In genomic region chr13:64002945-64003459, GRCm38 (mm10) we compare ENCODE assay signal across 11 mouse cellular contexts.
DNase-seq lines count a peak whose midpoint lies in the region; ATAC-seq and TF ChIP-seq lines count a peak whose summit lies in the region.
"Had no signal": no experiment of that assay in that cellular context is flagged by ENCODE, and none has a peak within 500 bp of the region (broad histone marks: within the 10 kb centered on the region; RNA-seq: fewer than 3 reads in every experiment).

No protein-coding gene starts in this region.

- H3K9ac ChIP-seq in midbrain, embryonic 11.5 days (ENCODE audit: low read length) = no peak overlapping the region
- H3K9ac ChIP-seq in midbrain, embryonic 16.5 days (ENCODE audit: low read depth, low read length) = no peak overlapping the region
- no peak overlapping the region for H3K9ac ChIP-seq in embryonic facial prominence, embryonic 15.5 days
- H3K9ac ChIP-seq in lung, postnatal 0 days (replicated peaks; ENCODE audit: low read depth) = no peak overlapping the region
- H3K9ac ChIP-seq in stomach, postnatal 0 days (ENCODE audit: low read length) = peak overlapping the region; percentile 35; the same call in 1 of the 2 replicates
- H3K9ac ChIP-seq: heart, embryonic 15.5 days had no signal

- peak; percentile 67 for TF ChIP-seq EP300 in lung, postnatal 0 days (IDR thresholded peaks at IDR 0.05)
- no peak for TF ChIP-seq EP300 in stomach, postnatal 0 days (optimal IDR thresholded peaks at IDR 0.05)

- no peak for TF ChIP-seq CTCF in lung, postnatal 0 days (IDR thresholded peaks at IDR 0.05)
- no peak for TF ChIP-seq CTCF in stomach, postnatal 0 days (IDR thresholded peaks at IDR 0.05; ENCODE audit: low read depth)

- no peaks in the 10 kb centered on the region for H3K27me3 ChIP-seq in midbrain, embryonic 11.5 days (ENCODE audit: control insufficient read depth, insufficient read depth, low read length)
- H3K27me3 ChIP-seq in midbrain, embryonic 16.5 days (ENCODE audit: control insufficient read depth, insufficient read depth, low read depth, low read length) = no peaks in the 10 kb centered on the region
- H3K27me3 ChIP-seq in embryonic facial prominence, embryonic 15.5 days = no peaks in the 10 kb centered on the region
- H3K27me3 ChIP-seq in lung, postnatal 0 days (replicated peaks; ENCODE audit: insufficient read depth, low read length) = no peaks in the 10 kb centered on the region
- no peaks in the 10 kb centered on the region for H3K27me3 ChIP-seq in stomach, postnatal 0 days (ENCODE audit: control insufficient read depth, insufficient read depth, low read length)
- H3K27me3 ChIP-seq: heart, embryonic 15.5 days had no signal

- H3K4me3 ChIP-seq in midbrain, embryonic 11.5 days (ENCODE audit: low read depth, low read length) = no peak overlapping the region
- H3K4me3 ChIP-seq in midbrain, embryonic 16.5 days (ENCODE audit: low read depth, low read length) = no peak overlapping the region
- H3K4me3 ChIP-seq in embryonic facial prominence, embryonic 15.5 days (replicated peaks) = no peak overlapping the region
- no peak overlapping the region for H3K4me3 ChIP-seq in lung, postnatal 0 days (ENCODE audit: low read depth, low read length)
- H3K4me3 ChIP-seq in stomach, postnatal 0 days (ENCODE audit: low read depth, low read length) = no peak overlapping the region
- H3K4me3 ChIP-seq: heart, embryonic 15.5 days had no signal

- peak; percentile 92 for DNase-seq in midbrain, embryonic 11.5 days (ENCODE audit: low spot score, missing footprints)
- DNase-seq in lung, postnatal 0 days (ENCODE audit: low spot score) = peak; percentile 82
- DNase-seq in stomach, postnatal 0 days (ENCODE audit: low spot score) = peak; percentile 21
- DNase-seq in thymus, adult 18-20 months = no peak
- no peak for DNase-seq in ovary, postnatal 36 days (ENCODE audit: low spot score)
- no peak for DNase-seq in thymus, postnatal 25 days
- DNase-seq: thymus, adult 2 months had no signal

- WGBS in midbrain, embryonic 11.5 days = 2% methylated on average over 6 of the region's 6 CpGs
- WGBS in midbrain, embryonic 16.5 days = 5% methylated on average over 6 of the region's 6 CpGs
- 8% methylated on average over 6 of the region's 6 CpGs for WGBS in embryonic facial prominence, embryonic 15.5 days
- 11% methylated on average over 6 of the region's 6 CpGs for WGBS in lung, postnatal 0 days
- 15% methylated on average over 6 of the region's 6 CpGs for WGBS in stomach, postnatal 0 days

- H3K4me1 ChIP-seq in midbrain, embryonic 11.5 days (ENCODE audit: control insufficient read depth, insufficient read depth, low read length) = peaks cover 13% of the 10 kb centered on the region
- H3K4me1 ChIP-seq in midbrain, embryonic 16.5 days (ENCODE audit: control insufficient read depth, insufficient read depth, low read length) = no peaks in the 10 kb centered on the region
- peaks cover 21% of the 10 kb centered on the region for H3K4me1 ChIP-seq in embryonic facial prominence, embryonic 15.5 days
- H3K4me1 ChIP-seq in lung, postnatal 0 days (ENCODE audit: insufficient read depth, low read depth, low read length) = peaks cover 6% of the 10 kb centered on the region; the same call in 1 of the 2 replicates
- peaks cover 6% of the 10 kb centered on the region; the same call in 1 of the 2 replicates for H3K4me1 ChIP-seq in stomach, postnatal 0 days (replicated peaks; ENCODE audit: control insufficient read depth, insufficient read depth)

- peak; percentile 83 for ATAC-seq in midbrain, embryonic 11.5 days (ENCODE audit: low FRiP score)
- ATAC-seq in midbrain, embryonic 16.5 days = no peak
- peak; percentile 82 for ATAC-seq in embryonic facial prominence, embryonic 15.5 days (ENCODE audit: insufficient number of reproducible peaks, low FRiP score, low TSS enrichment, low read depth)
- peak; percentile 86 for ATAC-seq in lung, postnatal 0 days
- ATAC-seq in stomach, postnatal 0 days (ENCODE audit: low FRiP score, low TSS enrichment) = peak; percentile 51; the same call in 1 of the 2 replicates

- H3K36me3 ChIP-seq in midbrain, embryonic 11.5 days (ENCODE audit: control insufficient read depth, insufficient read depth, low read length) = no peaks in the 10 kb centered on the region
- no peaks in the 10 kb centered on the region for H3K36me3 ChIP-seq in midbrain, embryonic 16.5 days (ENCODE audit: control insufficient read depth, insufficient read depth, low read length)
- no peaks in the 10 kb centered on the region for H3K36me3 ChIP-seq in embryonic facial prominence, embryonic 15.5 days
- no peaks in the 10 kb centered on the region for H3K36me3 ChIP-seq in lung, postnatal 0 days (ENCODE audit: insufficient read depth, low read length)
- H3K36me3 ChIP-seq in stomach, postnatal 0 days (ENCODE audit: control insufficient read depth, insufficient read depth, low read length) = no peaks in the 10 kb centered on the region
- H3K36me3 ChIP-seq: heart, embryonic 15.5 days had no signal

- H3K27ac ChIP-seq in midbrain, embryonic 11.5 days (ENCODE audit: low read depth, low read length) = no peak overlapping the region; the same call in 1 of the 2 replicates
- no peak overlapping the region for H3K27ac ChIP-seq in midbrain, embryonic 16.5 days (ENCODE audit: low read length)
- peak overlapping the region; percentile 72 for H3K27ac ChIP-seq in embryonic facial prominence, embryonic 15.5 days (replicated peaks)
- peak overlapping the region; percentile 20; the same call in 1 of the 2 replicates for H3K27ac ChIP-seq in lung, postnatal 0 days (ENCODE audit: low read length)
- H3K27ac ChIP-seq in stomach, postnatal 0 days (replicated peaks) = peak overlapping the region; percentile 74
- H3K27ac ChIP-seq: heart, embryonic 15.5 days; macrophage had no signal

- H3K9me3 ChIP-seq in midbrain, embryonic 11.5 days (ENCODE audit: control insufficient read depth, low read length) = no peaks in the 10 kb centered on the region
- no peaks in the 10 kb centered on the region for H3K9me3 ChIP-seq in midbrain, embryonic 16.5 days (replicated peaks; ENCODE audit: control insufficient read depth, low read length, poor library complexity, severe bottlenecking)
- H3K9me3 ChIP-seq in embryonic facial prominence, embryonic 15.5 days (replicated peaks) = no peaks in the 10 kb centered on the region
- H3K9me3 ChIP-seq in lung, postnatal 0 days (ENCODE audit: low read length) = no peaks in the 10 kb centered on the region
- H3K9me3 ChIP-seq in stomach, postnatal 0 days (ENCODE audit: control insufficient read depth, low read length) = no peaks in the 10 kb centered on the region
- H3K9me3 ChIP-seq: heart, embryonic 15.5 days had no signal

- H3K4me2 ChIP-seq in midbrain, embryonic 11.5 days = no peak overlapping the region
- H3K4me2 ChIP-seq in midbrain, embryonic 16.5 days (ENCODE audit: low read length) = no peak overlapping the region
- no peak overlapping the region for H3K4me2 ChIP-seq in embryonic facial prominence, embryonic 15.5 days (replicated peaks)
- H3K4me2 ChIP-seq in lung, postnatal 0 days (replicated peaks; ENCODE audit: low read depth, low read length) = no peak overlapping the region
- H3K4me2 ChIP-seq in stomach, postnatal 0 days (replicated peaks; ENCODE audit: low read depth) = no peak overlapping the region
- H3K4me2 ChIP-seq: heart, embryonic 15.5 days had no signal

Comparison
In these comparisons a context has a peak if more than half of its experiments do, and no peak if none do; other contexts are left out.
1. DNase-seq: peak in midbrain, embryonic 11.5 days (single experiment), lung, postnatal 0 days (single experiment) and stomach, postnatal 0 days (single experiment); none in thymus, adult 18-20 months (0 of 2), ovary, postnatal 36 days (single experiment) and thymus, postnatal 25 days (single experiment).
2. H3K27ac ChIP-seq: peak in embryonic facial prominence, embryonic 15.5 days (single experiment), lung, postnatal 0 days (single experiment) and stomach, postnatal 0 days (single experiment); none in midbrain, embryonic 11.5 days (single experiment) and midbrain, embryonic 16.5 days (single experiment).